Mouse (Mus musculus) kidney, embryonic 15.5 days (tissue): ENCODE data around the gene Ptafr. TPM values are rescaled to one million over a fixed set of nuclear protein-coding genes. Genes with fewer than 3 reads are reported as not detected.

Experiments used
- ATAC-seq: fragments of 200-750 bp; cut with Nextera tagmentation; replicated peaks from 2 replicates; pipeline ENCODE4 v1.8.0; 2017; ENCODE audit warnings: moderate TSS enrichment; ENCODE audit not compliant: low FRiP score
- H3K27ac ChIP-seq: fragments of 300-500 bp; sonication (generic); 2 replicates; pipeline ENCODE4 v1.5.1; 2015; ENCODE audit warnings: mild to moderate bottlenecking, inconsistent platforms
- H3K27me3 ChIP-seq: fragments of 300-500 bp; sonication (generic); 2 replicates; pipeline ENCODE4 v1.6.1; 2015; ENCODE audit warnings: inconsistent platforms
- H3K36me3 ChIP-seq: fragments of 300-500 bp; sonication (generic); 2 replicates; pipeline ENCODE4 v1.6.1; 2015; ENCODE audit warnings: inconsistent platforms
- H3K4me1 ChIP-seq: fragments of 300-500 bp; sonication (generic); 2 replicates; pipeline ENCODE4 v1.6.1; 2015; ENCODE audit warnings: inconsistent platforms
- H3K4me2 ChIP-seq: fragments of 300-500 bp; sonication (generic); 2 replicates; pipeline ENCODE4 v1.6.1; 2015; ENCODE audit warnings: moderate library complexity, mild to moderate bottlenecking, inconsistent platforms
- H3K4me3 ChIP-seq: fragments of 300-500 bp; sonication (generic); replicated peaks from 2 replicates; pipeline ENCODE4 v1.5.1; 2015; ENCODE audit warnings: mild to moderate bottlenecking, inconsistent platforms
- H3K9ac ChIP-seq: fragments of 300-500 bp; sonication (generic); 2 replicates; pipeline ENCODE4 v1.6.1; 2015; ENCODE audit warnings: mild to moderate bottlenecking, inconsistent platforms
- H3K9me3 ChIP-seq: fragments of 300-500 bp; sonication (generic); replicated peaks from 2 replicates; pipeline ENCODE4 v1.6.1; 2016; ENCODE audit warnings: inconsistent platforms
- WGBS: fragments of 180-500 bp; shearing (Covaris S2); methylation state at CpG from one replicate; pipeline ENCODE4 v1.1.7; 2015; ENCODE audit warnings: mixed read lengths; 5-methylcytosine and 5-hydroxymethylcytosine counted together
- polyA plus RNA-seq: library from polyadenylated mRNA; unstranded; fragments of >200 nt; fragmentation: Nextera tagmentation; extraction: Ambion mirVana; gene quantifications from 2 replicates; pipeline ENCODE4 v1.2.1, GENCODE M21; 2015

Gene Ptafr
- polyA plus RNA-seq, 1 experiment from 2014 or later = 0.62 TPM

GRCm38 (mm10) chr4:132621287-132622068 is 57.6 kb downstream of the Ptafr start:
- WGBS = 73% methylated on average over 7 of the region's 7 CpGs
- Histone ChIP-seq H3K4me3 (no peak overlapping the region), H3K9me3 (no peaks in the 10 kb centered on the region), H3K27me3 (no peaks in the 10 kb centered on the region), H3K27ac (no peak overlapping the region), H3K36me3 (no peaks in the 10 kb centered on the region), H3K4me1 (no peaks in the 10 kb centered on the region), H3K9ac (no peak overlapping the region), H3K4me2 (no peak overlapping the region)
- no peak for ATAC-seq

GRCm38 (mm10) chr4:132624034-132624657 is 60.3 kb downstream of the Ptafr start:
- Histone ChIP-seq H3K4me2 (no peak overlapping the region), H3K36me3 (no peaks in the 10 kb centered on the region), H3K27me3 (no peaks in the 10 kb centered on the region), H3K9ac (no peak overlapping the region), H3K4me1 (no peaks in the 10 kb centered on the region), H3K4me3 (no peak overlapping the region), H3K27ac (no peak overlapping the region), H3K9me3 (no peaks in the 10 kb centered on the region)
- WGBS = 80% methylated on average over 5 of the region's 5 CpGs
- ATAC-seq = no peak

DNA sequence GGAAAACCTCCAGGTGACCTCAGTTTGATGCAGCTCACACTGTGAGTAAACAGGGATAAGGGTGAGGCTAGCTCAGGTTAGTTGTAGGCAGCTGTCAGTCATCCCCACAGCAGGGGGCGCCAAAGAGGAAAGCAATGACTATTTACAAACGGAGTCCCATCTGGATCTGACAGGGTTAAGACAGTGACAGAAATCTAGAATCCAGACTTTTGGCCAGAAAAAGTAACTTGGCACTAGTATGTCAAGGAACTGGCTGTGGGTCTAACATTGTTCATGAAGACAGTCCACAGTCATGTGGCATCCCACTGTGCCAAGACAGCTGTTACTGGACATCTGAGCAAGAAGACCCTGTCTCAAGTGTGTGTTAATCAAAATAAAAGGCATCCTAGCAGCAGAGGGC is 65.0 kb downstream of the Ptafr start:
- Histone ChIP-seq H3K9ac (no peak overlapping the region), H3K27ac (no peak overlapping the region), H3K4me3 (no peak overlapping the region), H3K4me2 (no peak overlapping the region), H3K27me3 (no peaks in the 10 kb centered on the region), H3K36me3 (no peaks in the 10 kb centered on the region), H3K9me3 (no peaks in the 10 kb centered on the region), H3K4me1 (no peaks in the 10 kb centered on the region)
- 25% methylated on average over 2 of the region's 2 CpGs for WGBS
- no peak for ATAC-seq

Other genes with a start within 250 kb of the Ptafr start
- 73.6 and 80.5 TPM in 2 replicates for gene Trnau1ap, start 234.5 kb upstream of the Ptafr start, polyA plus RNA-seq
- 88.9 and 92.7 TPM in 2 replicates for gene Rcc1, start 210.5 kb upstream of the Ptafr start, polyA plus RNA-seq
- gene Phactr4, start 141.6 kb upstream of the Ptafr start, polyA plus RNA-seq = 25.6 and 27.3 TPM in 2 replicates
- gene Med18, start 100.1 kb upstream of the Ptafr start, polyA plus RNA-seq = 25.2 and 25.6 TPM in 2 replicates
- gene Sesn2, start 53.6 kb upstream of the Ptafr start, polyA plus RNA-seq = 19.4 and 20.3 TPM in 2 replicates
- 1,106 and 1,152 TPM in 2 replicates for gene Atpif1, start 30.4 kb upstream of the Ptafr start, polyA plus RNA-seq
- gene Dnajc8, start 28.5 kb upstream of the Ptafr start, polyA plus RNA-seq = 166 and 167 TPM in 2 replicates
- 26.2 and 33.4 TPM in 2 replicates for gene Eya3, start 74.9 kb downstream of the Ptafr start, polyA plus RNA-seq
- gene Xkr8, start 168.5 kb downstream of the Ptafr start, polyA plus RNA-seq = 4.4 and 7.5 TPM in 2 replicates
- gene Smpdl3b, start 193.2 kb downstream of the Ptafr start, polyA plus RNA-seq = 10.0 and 11.9 TPM in 2 replicates
- 108 and 113 TPM in 2 replicates for gene Rpa2, start 204.3 kb downstream of the Ptafr start, polyA plus RNA-seq
- 0.91 and 1.7 TPM in 2 replicates for gene Themis2, start 232.3 kb downstream of the Ptafr start, polyA plus RNA-seq